Mouse (Mus musculus): ENCODE results near the gene Gse1.
A peak's percentile ranks its signal among the peaks of the same experiment; 100 is the strongest.

Gse1 gene

DNA sequence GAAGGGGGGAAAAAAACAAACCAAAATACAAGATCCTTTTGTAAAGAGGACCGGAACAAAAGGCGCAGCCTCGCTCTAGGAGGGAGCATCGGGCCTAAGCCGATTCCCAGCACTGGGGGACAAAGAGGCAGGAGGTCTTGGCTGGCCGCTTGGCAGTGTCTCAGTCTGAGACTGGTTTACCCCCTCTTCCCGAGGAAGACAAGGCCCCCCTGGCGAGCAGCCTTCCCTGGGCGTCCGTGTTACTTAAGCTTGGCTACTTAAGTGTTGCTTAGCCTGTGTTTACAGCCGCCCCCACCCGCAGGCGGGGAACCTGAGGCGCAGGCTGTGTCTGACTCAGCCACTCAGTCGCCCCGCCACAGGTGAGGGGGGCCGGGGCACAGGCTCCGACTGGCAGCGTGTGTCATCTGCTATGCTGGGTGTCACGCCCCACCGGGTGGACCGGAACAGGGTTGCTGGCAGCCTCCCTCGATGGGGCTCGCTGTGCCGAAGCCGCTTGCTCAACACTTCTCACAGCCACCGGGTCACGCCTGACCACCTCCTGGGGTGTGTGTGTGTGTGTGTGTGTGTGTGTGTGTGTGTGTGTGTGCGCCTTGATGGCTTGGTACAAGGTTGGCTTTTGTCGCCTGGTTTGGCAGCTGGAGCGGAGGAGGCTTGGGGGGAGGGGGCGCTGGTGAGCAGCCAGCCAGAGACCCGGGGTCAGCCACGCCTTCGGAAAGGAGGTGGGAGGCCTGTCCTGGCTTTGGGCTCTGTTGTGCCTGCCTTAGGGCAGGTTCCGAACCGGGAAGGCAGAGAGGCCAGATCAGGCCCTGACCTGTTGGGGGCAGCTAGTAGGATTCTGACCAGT, 310.4 kb downstream of the Gse1 start:
- Histone ChIP-seq H3K27me3 (ENCODE audit: insufficient read depth, low read length) (no peaks in the 10 kb centered on the region), H3K4me3 (replicated peaks; ENCODE audit: low read length) (peak overlapping the region; percentile 88), H3K9me3 (ENCODE audit: low read length) (no peaks in the 10 kb centered on the region), H3K36me3 (ENCODE audit: insufficient read depth, low read length) (peaks cover 26% of the 10 kb centered on the region), H3K4me1 (replicated peaks; ENCODE audit: low read depth, low read length) (peaks cover 72% of the 10 kb centered on the region)
- TF ChIP-seq CTCF (conservative IDR thresholded peaks at IDR 0.05; ENCODE audit: low read length) = 0 out of 2 replicates have a peak, but pooled peaks have one; percentile 12
- TF ChIP-seq POU5F1 (IDR thresholded peaks at IDR 0.05; ENCODE audit: borderline replicate concordance, low read length) = no peak
- TF ChIP-seq NANOG (IDR thresholded peaks at IDR 0.05; ENCODE audit: borderline replicate concordance, low read length) = no peak

GRCm38 (mm10) chr8:120539381-120539774, 311.1 kb downstream of the Gse1 start:
- peaks cover 72% of the 10 kb centered on the region for H3K4me1 ChIP-seq (replicated peaks; ENCODE audit: low read depth, low read length)
- H3K27me3 ChIP-seq (ENCODE audit: insufficient read depth, low read length) = no peaks in the 10 kb centered on the region
- peak overlapping the region; percentile 88 for H3K4me3 ChIP-seq (replicated peaks; ENCODE audit: low read length)
- H3K9me3 ChIP-seq (ENCODE audit: low read length) = no peaks in the 10 kb centered on the region
- peaks cover 29% of the 10 kb centered on the region for H3K36me3 ChIP-seq (ENCODE audit: insufficient read depth, low read length)
- TF ChIP-seq POU5F1 (IDR thresholded peaks at IDR 0.05; ENCODE audit: borderline replicate concordance, low read length) (no peak), NANOG (IDR thresholded peaks at IDR 0.05; ENCODE audit: borderline replicate concordance, low read length) (no peak), CTCF (conservative IDR thresholded peaks at IDR 0.05; ENCODE audit: low read length) (no peak)

DNA sequence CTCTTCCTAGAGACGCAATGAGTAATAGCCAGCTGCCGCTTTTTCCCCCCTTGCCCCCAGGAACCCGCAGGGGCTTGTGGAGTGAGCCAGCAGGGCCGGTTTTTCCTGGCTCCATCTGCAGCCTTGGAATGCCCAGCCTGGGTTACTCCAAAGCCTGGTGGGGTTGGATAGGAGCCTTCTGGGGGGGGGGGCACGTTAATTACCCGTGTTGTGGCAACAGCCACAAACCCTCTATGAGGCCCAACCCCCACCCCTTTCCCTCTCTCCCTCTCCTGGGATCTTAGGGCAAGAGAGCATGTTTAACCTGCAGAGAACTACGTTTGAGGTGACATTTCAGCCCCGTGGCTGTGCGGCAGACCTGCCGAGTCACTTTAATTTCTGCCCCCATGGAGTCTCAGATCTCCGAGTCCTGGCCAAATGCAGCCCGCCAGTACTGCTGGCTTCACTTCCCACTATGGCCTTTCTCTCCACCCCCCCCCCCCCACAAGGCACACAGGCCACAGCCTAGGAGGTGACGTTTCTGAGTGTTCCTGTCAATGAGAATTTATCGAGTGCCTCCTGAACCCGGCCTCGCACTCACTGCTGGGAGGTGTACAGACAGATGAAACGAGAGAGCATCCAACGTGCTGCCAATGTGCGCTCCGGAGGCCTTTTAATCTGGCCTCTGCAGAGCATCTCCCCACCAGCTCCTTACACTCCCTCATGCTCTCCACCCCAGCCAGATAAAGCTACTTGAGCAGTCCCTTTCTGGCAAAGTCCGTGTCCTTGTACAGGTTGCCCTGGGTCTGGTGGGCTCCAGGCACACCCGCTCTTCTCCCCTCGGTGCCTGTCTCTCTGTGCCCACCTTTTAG, 311.7 kb downstream of the Gse1 start:
- Histone ChIP-seq H3K4me3 (replicated peaks; ENCODE audit: low read length) (peak overlapping the region; percentile 88), H3K4me1 (replicated peaks; ENCODE audit: low read depth, low read length) (peaks cover 71% of the 10 kb centered on the region), H3K27me3 (ENCODE audit: insufficient read depth, low read length) (no peaks in the 10 kb centered on the region), H3K36me3 (ENCODE audit: insufficient read depth, low read length) (peaks cover 35% of the 10 kb centered on the region), H3K9me3 (ENCODE audit: low read length) (no peaks in the 10 kb centered on the region)
- no peak for TF ChIP-seq CTCF (conservative IDR thresholded peaks at IDR 0.05; ENCODE audit: low read length)
- TF ChIP-seq NANOG (IDR thresholded peaks at IDR 0.05; ENCODE audit: borderline replicate concordance, low read length) = no peak
- no peak for TF ChIP-seq POU5F1 (IDR thresholded peaks at IDR 0.05; ENCODE audit: borderline replicate concordance, low read length)

DNA sequence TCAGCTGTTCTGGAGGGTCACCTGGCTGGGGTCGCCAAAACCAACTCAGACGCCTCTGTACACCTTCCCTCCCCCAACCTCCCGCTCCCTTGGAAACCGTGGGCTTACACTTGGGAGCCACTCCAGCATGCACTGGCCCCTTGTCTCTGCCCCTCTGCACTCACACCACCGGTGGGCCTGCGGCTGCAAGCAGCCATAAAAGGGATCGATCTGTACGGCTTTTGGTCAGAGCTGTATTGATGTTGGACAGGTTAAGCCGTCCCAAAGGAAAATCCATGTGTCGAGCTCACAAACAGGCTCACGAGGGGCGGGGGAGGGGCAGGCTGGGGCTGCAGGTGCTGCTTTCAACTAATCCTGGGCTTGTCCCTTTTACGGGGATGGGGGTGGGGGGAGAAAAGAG, 314.7 kb downstream of the Gse1 start:
- Histone ChIP-seq H3K9me3 (ENCODE audit: low read length) (no peaks in the 10 kb centered on the region), H3K27me3 (ENCODE audit: insufficient read depth, low read length) (no peaks in the 10 kb centered on the region), H3K36me3 (ENCODE audit: insufficient read depth, low read length) (peaks cover 64% of the 10 kb centered on the region), H3K4me3 (replicated peaks; ENCODE audit: low read length) (peak overlapping the region; percentile 37; the same call in 1 of the 2 replicates), H3K4me1 (replicated peaks; ENCODE audit: low read depth, low read length) (peaks cover 96% of the 10 kb centered on the region)
- TF ChIP-seq POU5F1 (IDR thresholded peaks at IDR 0.05; ENCODE audit: borderline replicate concordance, low read length) = no peak
- no peak for TF ChIP-seq CTCF (conservative IDR thresholded peaks at IDR 0.05; ENCODE audit: low read length)
- no peak for TF ChIP-seq NANOG (IDR thresholded peaks at IDR 0.05; ENCODE audit: borderline replicate concordance, low read length)

- Histone ChIP-seq H3K4me3 (replicated peaks; ENCODE audit: low read length) (no peak overlapping the region; the same call in 1 of the 2 replicates), H3K36me3 (ENCODE audit: insufficient read depth, low read length) (peaks cover 69% of the 10 kb centered on the region), H3K4me1 (replicated peaks; ENCODE audit: low read depth, low read length) (peaks cover 97% of the 10 kb centered on the region), H3K27me3 (ENCODE audit: insufficient read depth, low read length) (no peaks in the 10 kb centered on the region), H3K9me3 (ENCODE audit: low read length) (no peaks in the 10 kb centered on the region)
- no peak for TF ChIP-seq NANOG (IDR thresholded peaks at IDR 0.05; ENCODE audit: borderline replicate concordance, low read length)
- no peak for TF ChIP-seq CTCF (conservative IDR thresholded peaks at IDR 0.05; ENCODE audit: low read length)
These were observed 315.3 kb downstream of the Gse1 start for GRCm38 (mm10) chr8:120543416-120544055.

GRCm38 (mm10) chr8:120544155-120544554, 315.9 kb downstream of the Gse1 start:
- H3K4me3 ChIP-seq (replicated peaks; ENCODE audit: low read length) = no peak overlapping the region
- H3K36me3 ChIP-seq (ENCODE audit: insufficient read depth, low read length) = peaks cover 72% of the 10 kb centered on the region
- no peaks in the 10 kb centered on the region for H3K27me3 ChIP-seq (ENCODE audit: insufficient read depth, low read length)
- TF ChIP-seq POU5F1 (IDR thresholded peaks at IDR 0.05; ENCODE audit: borderline replicate concordance, low read length) (no peak), CTCF (conservative IDR thresholded peaks at IDR 0.05; ENCODE audit: low read length) (no peak), NANOG (IDR thresholded peaks at IDR 0.05; ENCODE audit: borderline replicate concordance, low read length) (no peak)
- peaks cover 97% of the 10 kb centered on the region for H3K4me1 ChIP-seq (replicated peaks; ENCODE audit: low read depth, low read length)
- no peaks in the 10 kb centered on the region for H3K9me3 ChIP-seq (ENCODE audit: low read length)

DNA sequence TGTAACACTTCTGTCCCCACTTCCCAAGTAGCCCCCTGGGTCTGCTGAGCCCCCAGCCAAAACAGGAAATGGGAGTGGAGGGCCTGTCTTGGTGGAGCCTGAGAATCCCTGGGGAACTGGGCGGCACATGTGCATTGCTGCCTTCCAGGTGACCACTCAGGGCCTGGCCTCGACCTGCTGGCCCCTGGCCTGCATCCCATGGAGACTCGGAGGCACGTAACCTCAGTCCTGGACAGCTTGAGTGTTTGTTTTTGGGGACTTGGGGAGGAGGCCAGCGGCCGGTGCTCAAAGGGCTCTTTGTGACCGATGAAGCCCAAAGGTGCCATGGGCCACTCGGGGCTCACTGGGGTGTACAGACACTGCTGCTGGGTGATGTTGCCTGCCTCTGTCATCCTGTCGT, 319.3 kb downstream of the Gse1 start:
- TF ChIP-seq POU5F1 (IDR thresholded peaks at IDR 0.05; ENCODE audit: borderline replicate concordance, low read length) = no peak
- no peak for TF ChIP-seq CTCF (conservative IDR thresholded peaks at IDR 0.05; ENCODE audit: low read length)
- no peaks in the 10 kb centered on the region; the same call in 1 of the 2 replicates for H3K27me3 ChIP-seq (ENCODE audit: insufficient read depth, low read length)
- peaks cover 74% of the 10 kb centered on the region for H3K36me3 ChIP-seq (ENCODE audit: insufficient read depth, low read length)
- peaks cover 98% of the 10 kb centered on the region for H3K4me1 ChIP-seq (replicated peaks; ENCODE audit: low read depth, low read length)
- H3K4me3 ChIP-seq (replicated peaks; ENCODE audit: low read length) = peak overlapping the region; percentile 61
- no peaks in the 10 kb centered on the region for H3K9me3 ChIP-seq (ENCODE audit: low read length)

DNA sequence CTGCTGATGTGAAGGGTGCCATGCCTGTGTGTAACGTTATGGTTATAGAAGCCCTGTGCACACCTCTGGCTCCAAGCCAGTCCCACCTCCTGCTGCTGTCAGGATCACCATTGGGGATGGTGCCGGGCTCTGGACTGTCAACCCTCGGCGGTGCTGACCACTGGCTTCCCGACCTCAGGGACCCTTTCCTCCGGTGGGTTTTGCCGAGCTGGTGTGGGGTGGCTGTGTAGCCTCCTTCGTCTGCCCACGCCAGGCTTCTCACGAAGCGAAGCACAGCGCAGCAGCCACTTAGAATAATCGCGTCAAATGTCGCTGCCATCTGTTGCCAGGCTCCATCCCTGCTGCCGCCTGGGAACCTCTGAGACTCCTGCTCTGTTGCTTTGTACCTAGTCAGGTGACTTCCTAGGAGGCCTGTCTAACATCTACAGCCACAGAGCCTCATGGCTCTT, 320.1 kb downstream of the Gse1 start:
- H3K27me3 ChIP-seq (ENCODE audit: insufficient read depth, low read length) = no peaks in the 10 kb centered on the region; the same call in 1 of the 2 replicates
- peak overlapping the region; percentile 61 for H3K4me3 ChIP-seq (replicated peaks; ENCODE audit: low read length)
- H3K4me1 ChIP-seq (replicated peaks; ENCODE audit: low read depth, low read length) = peaks cover 99% of the 10 kb centered on the region
- TF ChIP-seq POU5F1 (IDR thresholded peaks at IDR 0.05; ENCODE audit: borderline replicate concordance, low read length) (no peak), NANOG (IDR thresholded peaks at IDR 0.05; ENCODE audit: borderline replicate concordance, low read length) (no peak), CTCF (conservative IDR thresholded peaks at IDR 0.05; ENCODE audit: low read length) (no peak)
- H3K9me3 ChIP-seq (ENCODE audit: low read length) = no peaks in the 10 kb centered on the region
- peaks cover 81% of the 10 kb centered on the region for H3K36me3 ChIP-seq (ENCODE audit: insufficient read depth, low read length)

Measured in E14TG2a.4 (cell line).